28 mouse cellular contexts compared by ENCODE assay signal in genomic region chr10:4143381-4143780, GRCm38 (mm10).
DNase-seq lines count a peak whose midpoint lies in the region; TF ChIP-seq lines count a peak whose summit lies in the region.
"Had no signal": no experiment of that assay in that cellular context is flagged by ENCODE, and none has a peak within 500 bp of the region (broad histone marks: within the 10 kb centered on the region; RNA-seq: fewer than 3 reads in every experiment).

No protein-coding gene starts in this region.

- no peaks in the 10 kb centered on the region for H3K27me3 ChIP-seq in E14TG2a.4 (ENCODE audit: insufficient read depth, low read length)
- H3K27me3 ChIP-seq: CH12.LX; embryonic facial prominence, embryonic 12.5 days; embryonic facial prominence, embryonic 15.5 days; forebrain, embryonic 12.5 days; heart, embryonic 12.5 days; heart, embryonic 15.5 days; hindbrain, embryonic 13.5 days; intestine, embryonic 15.5 days had no signal

- peak; percentile 47 for DNase-seq in embryo, embryonic 10.5 days (ENCODE audit: low spot score)
- DNase-seq in embryo, embryonic 9.5 days (ENCODE audit: extremely low spot score): no peak
- DNase-seq in ES-CJ7 (ENCODE audit: low read depth, low spot score): peak; percentile 93
- DNase-seq in WW6 (ENCODE audit: low read depth, low spot score): peak; percentile 20
- DNase-seq in cerebellum, postnatal 36 days: no peak
- no peak for DNase-seq in kidney, postnatal 4 days
- DNase-seq: adrenal gland, adult 2 months; adrenal gland, postnatal 25 days; B cell, adult 2 months; cerebellum, adult 11-12 months; cerebellum, adult 8-10 months; cerebellum, postnatal 10 days; gastrocnemius, postnatal 25 days; heart, adult 18-20 months; heart, postnatal 10 days; heart, postnatal 36 days; kidney, adult 11 months; kidney, adult 8-10 months had no signal

- peaks cover 16% of the 10 kb centered on the region for H3K36me3 ChIP-seq in E14TG2a.4 (ENCODE audit: insufficient read depth, low read length)
- H3K36me3 ChIP-seq: embryonic facial prominence, embryonic 12.5 days; embryonic facial prominence, embryonic 15.5 days; forebrain, embryonic 12.5 days; heart, embryonic 12.5 days; heart, embryonic 15.5 days; hindbrain, embryonic 13.5 days; intestine, embryonic 15.5 days had no signal

- peak overlapping the region; percentile 39; the same call in 1 of the 2 replicates for H3K4me3 ChIP-seq in E14TG2a.4 (replicated peaks; ENCODE audit: low read length)
- H3K4me3 ChIP-seq: embryonic facial prominence, embryonic 12.5 days; embryonic facial prominence, embryonic 15.5 days; forebrain, embryonic 12.5 days; heart, embryonic 12.5 days; heart, embryonic 15.5 days; hindbrain, embryonic 10.5 days; hindbrain, embryonic 13.5 days; intestine, embryonic 15.5 days had no signal

- no peaks in the 10 kb centered on the region for H3K9me3 ChIP-seq in E14TG2a.4 (ENCODE audit: low read length)
- H3K9me3 ChIP-seq: embryonic facial prominence, embryonic 12.5 days; embryonic facial prominence, embryonic 15.5 days; forebrain, embryonic 12.5 days; heart, embryonic 12.5 days; heart, embryonic 15.5 days; hindbrain, embryonic 10.5 days; hindbrain, embryonic 13.5 days; intestine, embryonic 15.5 days had no signal

- TF ChIP-seq CTCF in E14TG2a.4 (conservative IDR thresholded peaks at IDR 0.05; ENCODE audit: low read length): no peak

- peaks cover 89% of the 10 kb centered on the region for H3K4me1 ChIP-seq in E14TG2a.4 (replicated peaks; ENCODE audit: low read depth, low read length)
- H3K4me1 ChIP-seq: embryonic facial prominence, embryonic 12.5 days; embryonic facial prominence, embryonic 15.5 days had no signal

Comparison
In these comparisons a context has a peak if more than half of its experiments do, and no peak if none do; other contexts are left out.
1. DNase-seq: peak in embryo, embryonic 10.5 days (single experiment), ES-CJ7 (single experiment) and WW6 (single experiment); none in embryo, embryonic 9.5 days (single experiment), cerebellum, postnatal 36 days (0 of 2) and kidney, postnatal 4 days (0 of 2).